Mouse (Mus musculus) granulocyte monocyte progenitor cell, adult 5-6 weeks (primary cell): ENCODE measurements at regions not wholly inside any gene's neighbourhood (a gene's known extent, or its start where the extent isn't known, plus 50 kb on each side); places are given as distances from the start of the nearest gene placed in this dataset.

Experiments
- ATAC-seq: replicated peaks from 2 replicates; pipeline ENCODE4 v1.8.0; 2016; ENCODE audit warnings: mild to moderate bottlenecking, moderate TSS enrichment, inconsistent platforms; ENCODE audit not compliant: poor library complexity, severe bottlenecking

GRCm38 (mm10) chr11:17870690-17871089 is 83.0 kb downstream of the Etaa1 start:
- ATAC-seq: no peak

DNA sequence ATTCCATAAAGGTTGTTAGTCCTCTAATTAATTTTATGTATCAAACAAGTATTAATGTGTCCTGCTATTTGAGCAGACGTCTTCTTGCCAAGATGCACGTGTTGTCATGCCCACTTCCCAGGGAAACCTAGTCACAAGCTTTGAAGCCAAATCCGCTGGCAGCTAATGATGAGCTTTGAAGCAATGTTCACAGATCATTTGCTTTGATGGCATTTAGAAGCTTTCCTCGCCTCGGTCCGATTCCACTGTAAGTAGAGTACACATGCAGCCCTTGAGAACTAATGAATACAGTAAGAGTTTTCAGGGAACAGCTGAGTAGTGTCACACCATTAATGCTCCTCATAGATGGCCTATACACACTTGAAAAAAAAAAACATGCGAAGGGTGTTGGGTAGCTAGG is 81.8 kb downstream of the Etaa1 start:
- no peak for ATAC-seq

GRCm38 (mm10) chr11:17883276-17883675 is 70.4 kb downstream of the Etaa1 start:
- no peak for ATAC-seq
